Mouse (Mus musculus) regulatory T cell (primary cell): Measurements from ENCODE around the gene Yipf3.

Experiments used
- in situ Hi-C: fragments of 300-600 bp; cut with MboI, MseI; formaldehyde crosslinking; loops from one replicate; pipeline ENCODE4 v1.15.1; 2025; ENCODE audit warnings: high pct_unique_total_duplicates

The Yipf3 gene

GRCm38 (mm10) chr17:46254106-46254505 is 6.2 kb downstream of the Yipf3 start:
- in situ Hi-C loops = no loop called here

DNA sequence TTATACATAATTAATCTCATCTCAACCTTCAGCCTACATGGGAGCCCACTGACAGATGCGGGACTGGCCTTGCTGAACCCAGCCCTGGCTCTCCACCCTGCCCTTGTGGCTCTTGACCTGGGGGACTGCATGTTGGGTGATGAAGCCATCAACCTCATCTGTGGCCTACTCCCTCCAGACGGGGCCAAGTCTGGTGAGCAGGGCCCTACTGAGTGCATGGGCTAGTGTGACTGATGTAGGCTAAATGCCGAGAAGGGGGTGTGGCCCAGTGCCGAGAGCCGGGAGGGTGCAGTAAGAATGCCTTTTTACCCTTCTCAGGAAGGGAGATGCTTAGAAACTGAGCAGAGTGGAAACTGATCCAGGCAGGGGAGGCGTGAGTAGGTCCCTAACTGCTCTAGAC is 7.3 kb downstream of the Yipf3 start:
- in situ Hi-C loops = no loop called here

GRCm38 (mm10) chr17:46258279-46259053 is 10.6 kb downstream of the Yipf3 start:
- in situ Hi-C loops = no loop called here

GRCm38 (mm10) chr17:46259675-46260074 is 11.8 kb downstream of the Yipf3 start:
- in situ Hi-C loops = loop anchor here (10.0 kb wide), 1 partner anchor 145 kb away; no protein-coding TSS in a partner anchor

DNA sequence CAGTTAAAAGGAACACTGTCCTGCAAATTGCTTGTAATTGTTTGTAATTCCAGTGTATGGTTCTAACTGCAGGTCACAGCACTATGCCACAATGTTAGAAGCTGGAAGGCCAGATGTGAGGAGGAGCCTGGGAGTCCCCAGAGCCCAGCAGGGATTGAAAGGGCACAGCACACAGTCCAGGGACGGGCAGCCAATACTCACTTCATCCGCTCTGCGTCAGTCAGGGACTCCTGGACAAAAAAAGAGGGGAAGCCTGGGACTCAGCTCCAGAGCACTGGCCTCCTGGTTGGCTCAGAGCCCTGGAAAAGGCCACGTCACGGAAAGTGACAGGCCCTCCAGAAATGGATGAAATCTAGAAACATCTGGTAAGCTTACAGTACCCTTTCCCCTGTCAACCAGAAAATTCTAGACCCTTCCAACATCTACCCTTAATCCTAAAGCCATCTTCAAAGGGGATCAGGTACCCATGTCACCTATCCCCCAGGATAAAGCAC is 14.4 kb downstream of the Yipf3 start:
- in situ Hi-C loops = loop anchor here (10.0 kb wide), 1 partner anchor 143 kb away; no protein-coding TSS in a partner anchor

- in situ Hi-C loops = loop anchor here (5.0 to 10.0 kb wide), 2 partner anchors 107 to 139 kb away; no protein-coding TSS in a partner anchor
Measured at GRCm38 (mm10) chr17:46265502-46265901, 17.6 kb downstream of the Yipf3 start.

- in situ Hi-C loops = loop anchor here (5.0 to 10.0 kb wide), 2 partner anchors 106 to 139 kb away; no protein-coding TSS in a partner anchor
Measured at GRCm38 (mm10) chr17:46265918-46266618, 18.2 kb downstream of the Yipf3 start.

DNA sequence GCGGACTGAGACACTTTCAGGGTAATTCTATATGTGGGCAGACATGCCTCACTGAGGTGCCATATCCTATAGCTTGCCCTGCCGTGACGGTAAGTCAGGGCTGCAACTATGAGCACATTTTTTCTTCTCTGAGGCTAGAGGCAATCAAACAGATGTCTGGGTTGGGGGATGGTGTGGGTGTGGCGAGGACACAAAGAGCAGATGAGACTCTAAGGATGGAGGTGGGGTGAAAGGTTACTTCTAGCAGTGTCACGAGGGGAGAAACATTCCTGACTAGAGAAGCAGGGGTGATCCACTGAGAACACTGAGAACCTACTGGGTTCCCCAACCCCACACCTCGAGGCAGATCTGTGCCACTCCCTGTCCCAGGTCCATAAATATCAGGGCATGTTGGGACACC is 19.1 kb downstream of the Yipf3 start:
- in situ Hi-C loops = loop anchor here (5.0 to 10.0 kb wide), 2 partner anchors 105 to 138 kb away; no protein-coding TSS in a partner anchor

DNA sequence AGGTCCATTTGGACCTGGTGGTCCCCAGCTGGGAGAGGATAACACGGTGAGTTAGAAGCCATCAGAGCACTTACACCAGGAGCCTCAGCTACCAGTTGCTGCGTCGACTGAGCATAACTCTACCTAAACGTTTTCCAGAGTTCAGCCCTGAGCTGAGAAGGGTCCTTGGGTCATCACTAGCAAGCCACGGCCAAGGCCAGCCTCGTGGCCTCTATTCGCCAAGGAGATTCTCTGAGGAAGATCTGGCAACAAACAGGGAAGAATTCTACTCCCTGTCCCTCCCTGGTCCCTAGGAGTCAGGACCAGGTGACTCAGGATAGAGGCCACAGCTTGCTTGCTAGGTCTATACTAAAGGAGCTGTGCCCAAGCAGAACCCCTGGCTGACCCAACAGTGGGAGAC is 19.6 kb downstream of the Yipf3 start:
- in situ Hi-C loops = loop anchor here (5.0 to 10.0 kb wide), 2 partner anchors 105 to 137 kb away; no protein-coding TSS in a partner anchor

DNA sequence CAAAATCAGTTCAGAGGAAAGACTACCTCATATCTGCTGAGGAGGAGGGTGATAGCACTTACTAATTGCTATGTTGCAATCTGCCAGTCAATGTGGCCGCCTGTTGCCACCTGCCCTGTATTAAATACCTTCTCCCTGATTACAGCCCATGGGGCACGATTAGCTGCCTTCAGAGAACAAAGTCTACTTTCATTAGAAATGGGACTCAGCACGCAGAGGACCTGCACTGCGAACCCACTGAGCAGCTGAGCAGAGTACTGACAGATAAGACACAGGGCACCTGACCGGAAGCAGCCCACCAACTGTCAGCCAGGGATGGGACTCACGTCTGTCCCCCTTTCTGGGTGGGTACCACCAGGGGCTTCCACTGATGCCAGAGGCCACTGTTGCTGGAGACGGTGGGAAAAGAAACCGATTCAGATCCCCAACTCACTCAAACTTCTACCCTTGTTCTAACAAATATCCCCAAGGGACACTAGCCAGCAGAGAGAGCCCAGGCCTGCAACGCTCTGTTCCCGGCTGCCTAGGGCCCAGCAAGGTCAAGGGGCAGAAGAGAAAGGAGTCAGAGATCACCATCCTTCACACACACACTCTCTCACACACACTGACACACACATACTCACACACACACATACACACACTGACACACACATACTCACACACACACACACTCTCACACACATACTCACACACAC is 20.3 kb downstream of the Yipf3 start:
- in situ Hi-C loops = loop anchor here (5.0 to 10.0 kb wide), 2 partner anchors 104 to 137 kb away; no protein-coding TSS in a partner anchor

DNA sequence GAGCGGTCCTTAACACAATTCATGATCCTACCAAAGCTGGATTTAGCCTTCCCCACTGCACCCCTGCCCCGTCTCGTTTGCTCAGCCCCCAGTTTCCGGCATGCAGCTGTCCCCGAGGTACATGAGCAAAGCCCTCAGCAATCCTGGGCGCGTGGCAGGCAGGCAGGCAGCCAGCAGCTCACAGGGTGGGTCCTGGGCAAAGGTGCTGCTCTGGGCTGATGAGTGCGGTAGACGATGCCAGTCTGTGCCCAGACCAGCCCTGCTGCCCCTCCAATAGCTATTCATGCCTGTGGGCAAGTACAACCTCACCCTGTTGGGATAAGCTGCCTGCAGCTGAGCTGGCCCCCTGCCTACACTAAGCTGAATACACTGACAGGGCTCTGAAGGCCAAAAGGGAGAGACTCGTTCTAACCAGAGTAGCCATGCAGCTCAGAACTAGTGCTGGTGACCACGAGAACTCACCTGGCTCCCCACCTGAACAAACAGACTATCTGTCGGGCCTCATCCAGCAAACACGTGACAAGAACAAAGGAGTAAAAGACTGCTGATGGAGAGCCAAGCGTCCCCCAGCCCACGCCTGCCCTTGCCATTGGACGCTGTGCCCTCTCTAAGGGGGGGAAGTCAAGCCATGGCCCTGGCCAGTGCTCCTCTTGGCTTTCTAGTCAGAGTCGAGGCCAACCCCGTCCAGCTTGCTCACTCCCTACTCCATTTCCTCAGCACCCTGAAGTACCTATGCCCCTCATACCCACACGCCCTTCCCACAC is 22.1 kb downstream of the Yipf3 start:
- in situ Hi-C loops = loop anchor here (5.0 to 10.0 kb wide), 2 partner anchors 102 to 135 kb away; no protein-coding TSS in a partner anchor

DNA sequence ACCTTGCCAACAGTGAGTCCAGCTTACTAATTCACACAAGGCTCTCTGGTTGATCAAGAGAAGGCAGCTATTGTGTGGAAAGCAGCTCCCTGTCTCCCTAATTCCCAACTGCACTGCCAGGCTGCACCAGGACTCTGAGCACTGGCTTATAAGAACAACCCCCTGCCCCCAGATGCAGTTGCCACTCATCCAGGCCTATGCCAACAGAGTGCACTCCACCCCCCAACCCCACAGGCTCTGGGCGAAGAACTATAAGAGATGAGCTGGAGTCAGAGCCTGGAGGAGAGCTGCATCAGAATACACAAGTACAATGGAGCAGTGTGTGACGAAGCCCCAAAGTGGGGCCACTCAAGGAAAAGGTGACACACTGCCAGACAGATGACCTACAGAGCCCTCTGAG is 24.2 kb downstream of the Yipf3 start:
- in situ Hi-C loops = no loop called here

DNA sequence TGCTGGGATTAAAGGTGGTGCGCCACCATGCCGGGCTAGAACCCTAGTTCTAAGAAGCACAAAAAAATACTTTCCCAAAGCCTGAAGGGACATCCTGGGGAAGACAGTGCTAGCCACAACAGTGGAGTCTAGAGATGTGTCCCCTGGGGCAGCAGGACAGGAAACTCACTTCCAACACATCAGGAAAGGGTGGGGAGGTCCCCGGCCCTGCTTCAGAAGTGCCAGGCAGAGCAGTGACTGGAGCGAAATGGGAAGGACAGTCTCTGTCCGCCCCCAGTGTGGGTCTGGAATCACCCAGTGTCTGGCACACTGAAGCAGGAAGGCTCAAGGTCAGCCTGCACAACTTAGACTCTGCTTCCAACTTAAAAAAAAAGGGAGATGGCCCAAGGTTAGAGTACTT is 24.8 kb downstream of the Yipf3 start:
- in situ Hi-C loops = no loop called here

GRCm38 (mm10) chr17:46273803-46274236 is 25.9 kb downstream of the Yipf3 start:
- in situ Hi-C loops = no loop called here

DNA sequence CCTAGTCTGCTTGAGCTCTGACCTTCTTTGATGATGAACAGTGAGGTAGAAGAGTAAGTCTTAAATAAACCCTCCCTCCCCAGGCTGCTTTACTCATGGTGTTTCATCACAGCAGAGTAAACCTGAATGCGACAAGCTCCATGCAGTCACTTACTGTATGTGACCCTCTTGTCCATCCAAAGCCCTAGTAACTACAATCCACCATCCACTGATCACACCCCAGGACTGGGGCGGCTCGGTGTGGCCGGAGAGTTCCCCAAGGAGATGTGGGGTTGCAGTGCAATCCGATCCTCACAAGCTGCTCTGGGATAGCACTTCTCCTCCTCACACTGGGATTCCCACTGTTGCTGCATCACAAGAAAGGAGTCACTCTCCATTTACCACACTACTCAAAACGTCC is 26.6 kb downstream of the Yipf3 start:
- in situ Hi-C loops = no loop called here

DNA sequence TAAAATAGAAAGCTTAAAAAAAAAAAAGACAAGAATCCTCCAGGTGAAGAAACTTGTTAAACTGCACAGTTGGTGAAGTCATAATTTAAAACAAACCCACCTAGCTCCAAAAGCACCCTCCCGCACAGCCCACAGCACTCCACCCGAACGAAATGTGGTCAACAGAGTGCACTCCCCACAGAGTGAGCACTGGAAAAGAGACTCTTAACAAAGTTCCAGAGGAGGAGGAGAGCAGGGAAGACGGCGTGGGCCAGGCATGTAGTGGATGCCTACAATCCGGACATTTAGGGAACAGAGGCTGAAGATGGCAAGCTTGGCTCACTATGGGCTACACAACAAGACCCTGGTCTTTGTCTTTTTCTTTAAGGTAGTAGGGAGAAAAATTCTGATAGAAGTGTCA is 27.2 kb downstream of the Yipf3 start:
- in situ Hi-C loops = no loop called here

GRCm38 (mm10) chr17:46275506-46275905 is 27.6 kb downstream of the Yipf3 start:
- in situ Hi-C loops = no loop called here

DNA sequence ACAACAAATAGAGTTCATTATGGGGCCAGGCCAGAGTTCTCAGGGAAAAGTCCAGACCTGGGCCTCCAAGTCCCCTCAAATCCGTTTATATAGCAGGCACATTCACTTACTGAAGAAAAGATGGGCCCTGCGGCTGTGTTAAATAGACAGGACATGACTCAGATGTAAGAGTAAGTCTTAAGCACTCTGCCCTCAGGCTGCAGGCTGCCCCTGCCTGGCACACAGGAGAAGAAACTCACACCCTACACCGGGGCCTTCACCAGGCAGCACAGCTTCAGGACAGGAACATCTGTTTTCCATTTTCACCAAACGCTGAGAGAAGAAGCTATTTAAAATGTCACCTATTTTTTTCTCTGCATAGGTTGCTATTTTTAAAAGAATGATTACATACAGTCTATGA is 29.7 kb downstream of the Yipf3 start:
- in situ Hi-C loops = no loop called here

DNA sequence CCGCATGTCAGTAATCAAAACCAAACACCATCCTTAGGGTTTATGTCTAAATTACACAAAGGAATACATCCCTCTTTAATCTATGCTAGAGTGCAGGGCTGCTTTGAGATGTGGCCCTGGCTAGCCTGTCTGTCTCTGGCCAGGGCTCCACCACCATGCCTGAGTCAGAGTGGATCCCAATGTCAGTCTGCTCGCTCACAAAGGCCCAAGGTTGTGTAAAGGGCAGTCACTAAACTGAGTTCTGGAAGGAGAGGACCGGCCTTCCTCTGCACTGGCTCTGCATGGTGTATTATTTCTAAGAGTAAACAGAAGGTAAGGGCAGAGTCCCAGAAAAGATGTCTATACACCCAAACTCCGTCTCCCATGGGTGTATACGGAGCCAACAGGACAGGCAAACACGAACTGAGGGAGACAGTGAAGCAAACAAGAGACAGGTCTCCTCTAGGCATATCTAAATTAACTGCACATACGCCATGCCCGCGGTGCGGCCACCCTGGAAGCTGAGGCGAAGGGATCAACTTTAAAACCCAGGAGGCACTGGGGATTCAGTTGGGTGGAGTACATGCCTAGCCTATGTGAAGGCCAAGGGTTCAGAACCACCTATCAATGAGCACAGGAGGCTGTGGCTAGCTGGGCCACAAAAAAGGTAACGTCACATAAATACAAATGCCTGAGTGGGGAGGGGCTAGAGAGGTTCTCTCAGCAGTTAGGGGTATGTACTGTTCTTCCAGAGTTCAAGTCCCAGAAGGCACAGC is 30.3 kb downstream of the Yipf3 start:
- in situ Hi-C loops = no loop called here

- in situ Hi-C loops = no loop called here
Measured at GRCm38 (mm10) chr17:46282483-46283123, 34.7 kb downstream of the Yipf3 start, which contains the start of gene Tjap1. Gene Tjap1, minus strand, starts transcription at chr17:46283026.
